Mouse (Mus musculus) liver, adult 2 months (tissue): ENCODE measurements around the gene Lnpep. TPM values are rescaled to one million over a fixed set of nuclear protein-coding genes. Genes with fewer than 3 reads are reported as not detected.

ENCODE experiments used
- DNase-seq: peaks from one replicate; pipeline ENCODE4 v3.0.0-alpha.2; 2011; ENCODE audit warnings: low read depth, low spot score; ENCODE audit errors: extremely low read depth
- H3K27ac ChIP-seq: fragments of 200-500 bp; replicated peaks from 2 replicates; pipeline ENCODE4 v1.5.1; 2012; ENCODE audit warnings: low read depth, mild to moderate bottlenecking, control low read depth, inconsistent platforms, low read length; ENCODE audit not compliant: insufficient read depth
- H3K27me3 ChIP-seq: fragments of 200-500 bp; 2 replicates; pipeline ENCODE4 v1.6.1; 2012; ENCODE audit warnings: mild to moderate bottlenecking, moderate library complexity, low read length, inconsistent platforms; ENCODE audit not compliant: control insufficient read depth, insufficient read depth
- H3K36me3 ChIP-seq: fragments of 200-500 bp; 2 replicates; pipeline ENCODE4 v1.6.1; 2012; ENCODE audit warnings: low read length, inconsistent platforms; ENCODE audit not compliant: control insufficient read depth, insufficient read depth
- H3K4me1 ChIP-seq: fragments of 200-500 bp; 2 replicates; pipeline ENCODE4 v1.6.1; 2011; ENCODE audit warnings: low read length; ENCODE audit not compliant: control insufficient read depth, insufficient read depth
- H3K4me3 ChIP-seq: fragments of 200-500 bp; 2 replicates; pipeline ENCODE4 v1.5.1; 2011; ENCODE audit warnings: low read depth, mild to moderate bottlenecking, control low read depth, low read length, moderate library complexity; ENCODE audit not compliant: insufficient read depth
- H3K79me2 ChIP-seq: fragments of 200-500 bp; 2 replicates; pipeline ENCODE4 v1.6.1; 2012; ENCODE audit warnings: inconsistent platforms, mild to moderate bottlenecking, low read length, moderate library complexity; ENCODE audit not compliant: control insufficient read depth, insufficient read depth
- H3K9ac ChIP-seq: fragments of 200-500 bp; 2 replicates; pipeline ENCODE4 v1.6.1; 2012; ENCODE audit warnings: low read depth, mild to moderate bottlenecking, control low read depth, inconsistent platforms, low read length
- CTCF ChIP-seq: fragments of 200-500 bp; IDR thresholded peaks from 2 replicates; pipeline ENCODE4 v1.5.1; 2011; ENCODE audit warnings: low read depth, low read length, control low read depth
- POLR2A ChIP-seq: fragments of 200-500 bp; IDR thresholded peaks from 2 replicates; pipeline ENCODE4 v1.6.1; 2011; ENCODE audit warnings: low read length, control low read depth; ENCODE audit not compliant: insufficient read depth; ENCODE audit errors: extremely low read depth
- WGBS: fragments of 180-500 bp; shearing (Covaris S2); methylation state at CpG from one replicate; pipeline ENCODE4 v1.1.7; 2018; 5-methylcytosine and 5-hydroxymethylcytosine counted together
- polyA plus RNA-seq: library from polyadenylated mRNA; depleted of rRNA; stranded (reverse); fragments of >200 nt; gene quantifications from 2 replicates; pipeline ENCODE4 v1.2.3, GENCODE M21; 2012; rRNA removed
- total RNA-seq: library from RNA; depleted of rRNA; stranded (reverse); fragments of >200 nt; gene quantifications from 2 replicates; pipeline ENCODE4 v1.2.3, GENCODE M21; 2014; rRNA removed

Gene Lnpep
- total RNA-seq (35.7 and 37.2 TPM in 2 replicates), polyA plus RNA-seq (2.6 and 2.7 TPM in 2 replicates)

DNA sequence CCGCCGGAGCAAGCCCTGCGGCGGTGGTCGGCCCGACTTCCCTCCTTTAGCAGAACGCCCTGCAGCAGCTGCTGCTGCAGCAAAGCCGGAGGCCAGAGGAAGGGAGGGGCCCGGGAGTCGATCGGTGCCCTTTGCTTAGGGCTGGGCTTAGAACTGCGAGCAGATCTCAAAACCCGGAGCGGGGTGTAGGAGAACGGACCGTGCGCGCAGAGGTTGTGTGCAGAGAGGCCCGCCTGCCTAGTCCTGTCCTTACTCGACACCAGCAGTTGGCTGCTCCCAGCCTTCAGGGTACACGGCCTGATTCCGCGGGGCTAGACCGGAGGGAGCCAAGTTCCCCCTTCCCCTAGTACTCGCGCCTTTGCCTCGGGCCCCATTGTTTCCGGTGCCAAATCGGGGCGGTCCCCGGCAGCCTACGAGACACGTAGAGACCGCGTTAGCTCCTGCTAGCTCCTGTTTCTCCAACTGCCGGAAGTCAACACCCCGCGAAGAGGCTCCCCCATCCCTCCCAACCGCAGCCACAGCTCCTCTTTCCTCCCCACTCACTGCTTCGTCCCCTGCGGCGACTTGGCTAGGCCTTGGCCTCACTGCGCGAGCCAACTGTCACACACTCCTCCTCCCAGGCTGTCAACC is at the start of gene Lnpep:
Gene Lnpep, minus strand, starts transcription at position 94 of the 630 bp plus-strand sequence.
- TF ChIP-seq CTCF (no peak), POLR2A (peak; percentile 56; the same call in 1 of the 2 replicates)
- Histone ChIP-seq H3K79me2 (peaks cover 11% of the 10 kb centered on the region), H3K27ac (peak within 1 kb of the TSS; percentile 99), H3K4me1 (peaks cover 7% of the 10 kb centered on the region), H3K27me3 (no peaks in the 10 kb centered on the region), H3K9ac (peak within 1 kb of the TSS; percentile 95), H3K36me3 (no peaks in the 10 kb centered on the region), H3K4me3 (peak within 1 kb of the TSS; percentile 96)
- DNase-seq, result peak; percentile 92
- under 1% methylated on average over 44 of the region's 44 CpGs for WGBS

DNA sequence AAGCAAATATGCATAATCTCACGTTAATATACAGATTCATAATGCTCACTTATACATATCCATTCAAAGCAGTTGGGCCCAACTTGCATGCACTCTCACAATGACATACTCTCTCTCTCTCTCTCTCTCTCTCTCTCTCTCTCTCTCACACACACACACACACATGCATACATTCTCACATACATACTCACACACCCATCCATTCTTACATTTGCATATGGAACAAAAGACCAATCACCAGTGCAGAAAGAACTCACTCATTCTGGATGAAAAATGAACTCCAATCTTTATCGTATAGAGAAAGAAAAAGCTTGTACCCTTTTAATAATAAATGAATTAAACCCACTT is 31.0 kb upstream of the Lnpep start:
- no peaks in the 10 kb centered on the region for H3K79me2 ChIP-seq
- H3K36me3 ChIP-seq, result no peaks in the 10 kb centered on the region
- H3K4me3 ChIP-seq, result no peak overlapping the region
- H3K27ac ChIP-seq, result no peak overlapping the region
- 41% methylated on average over 2 of the region's 2 CpGs for WGBS
- TF ChIP-seq CTCF (no peak), POLR2A (no peak)
- DNase-seq, result no peak
- H3K4me1 ChIP-seq, result no peaks in the 10 kb centered on the region
- H3K27me3 ChIP-seq, result no peaks in the 10 kb centered on the region
- H3K9ac ChIP-seq, result no peak overlapping the region

DNA sequence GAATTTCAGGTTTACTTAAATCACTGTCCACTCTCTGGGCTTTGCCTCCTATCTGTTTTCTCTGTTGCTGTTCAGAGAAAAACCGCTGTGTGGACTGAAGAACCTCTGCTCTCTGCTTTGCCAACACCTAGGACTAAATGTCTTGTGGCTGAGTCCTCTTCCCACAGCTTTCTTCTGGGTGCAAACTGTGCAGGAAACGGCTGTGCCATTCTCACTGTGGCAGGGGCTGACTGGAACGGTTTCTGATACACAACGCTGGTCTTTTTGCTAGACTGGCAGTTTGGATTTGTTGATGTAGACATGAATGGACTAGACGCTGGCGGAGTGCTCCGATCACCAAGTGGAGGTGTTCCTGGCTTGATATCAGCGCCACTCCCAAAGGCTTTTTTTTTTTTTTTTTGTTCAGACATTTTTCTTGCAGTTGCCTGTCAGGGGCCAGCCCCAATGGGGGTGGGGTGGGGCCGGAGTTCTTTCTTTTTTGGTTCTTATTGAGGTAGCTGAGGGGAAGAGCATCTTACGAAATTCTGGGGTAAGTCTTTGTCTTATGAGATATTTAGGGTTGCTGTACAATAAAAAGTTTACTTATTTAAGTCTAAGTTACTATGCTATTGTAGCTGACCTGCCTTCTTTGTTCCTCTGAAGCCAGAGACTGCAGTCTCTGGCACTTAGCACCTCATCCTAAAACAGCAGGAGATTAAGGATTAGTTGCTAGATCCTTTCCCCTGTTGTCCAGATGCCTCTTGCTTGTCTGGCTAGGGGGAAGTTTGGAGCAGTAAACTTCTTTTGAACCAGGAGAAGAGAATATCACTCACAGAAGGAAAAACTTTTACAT is 30.4 kb upstream of the Lnpep start:
- Histone ChIP-seq H3K4me3 (no peak overlapping the region), H3K79me2 (no peaks in the 10 kb centered on the region), H3K9ac (no peak overlapping the region), H3K27me3 (no peaks in the 10 kb centered on the region), H3K27ac (no peak overlapping the region), H3K36me3 (no peaks in the 10 kb centered on the region), H3K4me1 (no peaks in the 10 kb centered on the region)
- no peak for DNase-seq
- WGBS, result 22% methylated on average over 10 of the region's 10 CpGs
- no peak for TF ChIP-seq CTCF
- TF ChIP-seq POLR2A, result no peak

DNA sequence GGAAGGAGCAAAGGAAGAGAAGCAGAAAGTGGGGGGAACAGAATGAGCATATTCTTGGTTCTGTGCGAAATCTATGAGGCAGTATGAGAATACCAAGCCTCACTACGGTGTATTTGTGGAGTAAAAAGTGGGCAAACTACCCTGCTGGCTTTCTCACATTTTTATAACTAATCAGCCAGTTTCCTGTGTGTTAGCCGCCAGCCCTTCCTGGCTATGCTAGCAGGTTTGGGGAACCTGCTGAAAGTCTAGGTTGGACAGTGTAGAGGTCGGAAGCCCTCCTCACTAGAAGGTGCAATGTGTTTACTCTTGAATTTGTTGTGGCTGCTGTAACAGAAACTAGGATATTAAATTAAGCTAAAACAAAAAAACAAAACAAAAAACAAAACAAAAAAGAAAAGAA is 27.7 kb upstream of the Lnpep start:
- no peaks in the 10 kb centered on the region for H3K79me2 ChIP-seq
- no peak overlapping the region for H3K4me3 ChIP-seq
- WGBS, result 72% methylated on average over 4 of the region's 4 CpGs
- H3K9ac ChIP-seq, result no peak overlapping the region
- no peak for TF ChIP-seq POLR2A
- TF ChIP-seq CTCF, result no peak
- H3K36me3 ChIP-seq, result no peaks in the 10 kb centered on the region
- H3K27me3 ChIP-seq, result no peaks in the 10 kb centered on the region
- no peak for DNase-seq
- no peaks in the 10 kb centered on the region for H3K4me1 ChIP-seq
- no peak overlapping the region for H3K27ac ChIP-seq

DNA sequence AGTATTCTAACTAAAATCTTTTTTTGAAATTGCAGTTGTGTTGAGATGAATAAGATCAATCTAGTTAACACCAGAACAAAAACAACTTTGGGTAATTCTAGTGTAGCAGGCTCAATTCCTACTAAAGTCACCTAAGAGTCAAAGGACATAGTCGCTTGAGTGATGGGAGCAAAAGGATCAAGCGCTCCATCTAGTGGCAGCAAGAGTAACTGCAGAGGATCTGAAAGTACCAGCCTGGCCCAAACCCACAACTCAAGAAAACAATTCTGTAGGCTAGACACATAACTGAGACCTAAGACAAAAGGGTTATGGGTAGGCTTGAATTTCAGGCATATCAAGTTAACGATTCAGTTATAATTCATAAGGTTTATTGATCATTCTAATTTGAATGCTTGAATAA is 20.9 kb upstream of the Lnpep start:
- TF ChIP-seq CTCF (peak; percentile 66), POLR2A (no peak)
- 1% methylated on average over 3 of the region's 3 CpGs for WGBS
- DNase-seq, result peak; percentile 55
- Histone ChIP-seq H3K9ac (no peak overlapping the region), H3K4me3 (no peak overlapping the region), H3K79me2 (no peaks in the 10 kb centered on the region), H3K27me3 (no peaks in the 10 kb centered on the region), H3K36me3 (no peaks in the 10 kb centered on the region), H3K27ac (no peak overlapping the region), H3K4me1 (no peaks in the 10 kb centered on the region)

DNA sequence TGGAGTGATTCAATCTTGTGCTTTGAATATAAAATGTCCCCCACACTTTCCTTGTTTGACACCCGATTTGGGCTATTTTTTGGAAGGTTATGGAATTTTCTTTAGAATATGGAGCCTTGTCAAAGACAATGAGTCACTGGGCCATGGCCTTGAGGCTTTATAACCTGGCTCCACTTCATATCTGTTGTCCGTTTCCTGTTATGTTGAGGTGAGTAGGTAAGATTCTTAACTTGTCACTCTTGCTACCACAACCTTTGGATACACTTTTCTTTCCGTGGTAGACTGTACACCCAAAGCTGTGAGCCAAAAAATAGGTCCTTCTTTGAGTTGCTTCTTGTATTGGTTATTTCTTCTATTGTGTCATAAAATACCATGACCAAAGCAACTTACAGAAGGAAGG is 12.5 kb upstream of the Lnpep start:
- no peaks in the 10 kb centered on the region for H3K4me1 ChIP-seq
- H3K27me3 ChIP-seq, result no peaks in the 10 kb centered on the region
- no peak for DNase-seq
- no peaks in the 10 kb centered on the region for H3K36me3 ChIP-seq
- H3K27ac ChIP-seq, result no peak overlapping the region
- no peak for TF ChIP-seq POLR2A
- TF ChIP-seq CTCF, result no peak
- H3K9ac ChIP-seq, result no peak overlapping the region
- H3K4me3 ChIP-seq, result no peak overlapping the region
- WGBS, result 74% methylated on average over 3 of the region's 3 CpGs
- H3K79me2 ChIP-seq, result no peaks in the 10 kb centered on the region
